In the genomic region with DNA sequence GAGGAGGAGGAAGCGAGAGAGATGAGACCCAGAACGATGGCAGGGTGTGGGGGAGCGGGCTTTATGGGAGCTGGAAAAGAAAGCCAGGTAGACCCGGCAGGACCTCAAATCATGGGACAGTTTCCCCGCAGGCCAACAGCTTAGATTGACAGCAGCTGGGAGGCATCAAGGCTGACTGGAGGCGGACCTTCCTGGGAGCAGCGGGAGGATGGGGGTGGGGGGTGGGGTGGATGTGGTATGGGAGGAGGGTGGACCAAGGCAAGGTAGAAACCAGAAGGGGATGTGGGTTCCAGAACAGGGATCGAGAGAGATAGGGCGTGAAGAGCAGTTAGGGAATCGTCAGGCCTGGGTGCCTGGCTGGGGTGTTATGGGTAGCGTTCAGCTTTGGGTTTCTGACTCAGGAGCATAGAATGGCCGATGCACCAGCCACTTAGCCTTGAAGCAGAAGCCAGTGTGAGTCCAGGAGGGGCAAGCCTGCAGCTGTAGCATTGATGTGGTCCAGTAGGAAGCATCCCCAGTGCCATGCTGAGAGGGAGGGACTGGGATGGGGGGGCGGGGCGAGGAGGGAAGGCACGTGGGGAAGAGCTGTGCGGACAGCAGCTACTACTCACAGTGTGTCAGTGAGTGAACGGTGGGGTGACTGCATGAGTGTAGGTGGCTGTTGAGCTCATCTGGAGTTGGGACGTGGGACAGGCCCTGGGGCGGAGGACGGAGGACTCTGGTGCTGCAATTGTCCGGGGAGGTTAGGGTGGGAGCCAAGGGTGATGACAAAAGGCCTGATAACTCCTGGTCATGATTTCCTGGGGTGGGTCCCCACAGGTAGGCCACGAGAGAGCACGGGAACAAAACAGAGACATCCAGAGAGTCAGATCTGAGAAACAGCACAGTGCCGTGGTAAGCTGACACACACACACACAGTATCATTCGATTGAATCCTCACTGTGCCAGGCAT, we compare ENCODE assay signal across 14 mouse cellular contexts.
DNase-seq lines count a peak whose midpoint lies in the region; ATAC-seq and TF ChIP-seq lines count a peak whose summit lies in the region.
"Had no signal": no experiment of that assay in that cellular context is flagged by ENCODE, and none has a peak within 500 bp of the region (broad histone marks: within the 10 kb centered on the region; RNA-seq: fewer than 3 reads in every experiment).

No protein-coding gene starts in this region.

- peaks cover 27% of the 10 kb centered on the region for H3K4me1 ChIP-seq in forebrain, embryonic 12.5 days
- peaks cover 13% of the 10 kb centered on the region; the same call in 1 of the 2 replicates for H3K4me1 ChIP-seq in forebrain, postnatal 0 days (ENCODE audit: insufficient read depth)
- peaks cover 18% of the 10 kb centered on the region for H3K4me1 ChIP-seq in midbrain, embryonic 12.5 days

- no peak for TF ChIP-seq CTCF in forebrain, postnatal 0 days (IDR thresholded peaks at IDR 0.05; ENCODE audit: low read depth)
- no peak for TF ChIP-seq CTCF in brain, embryonic 14.5 days (IDR thresholded peaks at IDR 0.05; ENCODE audit: borderline replicate concordance, extremely low read depth, insufficient read depth, insufficient read length)

- peak overlapping the region; percentile 17; the same call in 1 of the 2 replicates for H3K4me2 ChIP-seq in forebrain, embryonic 12.5 days
- H3K4me2 ChIP-seq in forebrain, postnatal 0 days (ENCODE audit: low read depth) = no peak overlapping the region
- H3K4me2 ChIP-seq in midbrain, embryonic 12.5 days (replicated peaks) = peak overlapping the region; percentile 11; the same call in 1 of the 2 replicates
- H3K4me2 ChIP-seq: embryonic facial prominence, embryonic 15.5 days had no signal

- H3K36me3 ChIP-seq in forebrain, embryonic 12.5 days (replicated peaks) = no peaks in the 10 kb centered on the region
- no peaks in the 10 kb centered on the region for H3K36me3 ChIP-seq in forebrain, postnatal 0 days (ENCODE audit: insufficient read depth)
- no peaks in the 10 kb centered on the region for H3K36me3 ChIP-seq in midbrain, embryonic 12.5 days
- H3K36me3 ChIP-seq: embryonic facial prominence, embryonic 15.5 days; limb, embryonic 13.5 days had no signal

- no peak for DNase-seq in forebrain, postnatal 0 days
- DNase-seq in kidney, postnatal 4 days = peak; percentile 54 to 56
- no peak for DNase-seq in kidney, postnatal 14 days
- peak; percentile 26 for DNase-seq in brain, embryonic 14.5 days (ENCODE audit: low read depth)
- DNase-seq in layer of hippocampus, postnatal 25 days (ENCODE audit: extremely low spot score in 1 of 2, low spot score in 1 of 2) = no peak
- no peak for DNase-seq in frontal cortex, postnatal 10 days (ENCODE audit: low spot score in 2 of 2)
- DNase-seq: gastrocnemius, postnatal 14 days; lung, postnatal 14 days had no signal

- WGBS in forebrain, embryonic 12.5 days = 39% methylated on average over 25 of the region's 25 CpGs
- WGBS in forebrain, postnatal 0 days = 48% methylated on average over 25 of the region's 25 CpGs
- WGBS in midbrain, embryonic 12.5 days = 30% methylated on average over 25 of the region's 25 CpGs

- H3K9ac ChIP-seq in forebrain, embryonic 12.5 days = no peak overlapping the region; the same call in 1 of the 2 replicates
- no peak overlapping the region for H3K9ac ChIP-seq in forebrain, postnatal 0 days
- 0 out of 2 replicates have a peak overlapping the region, but pooled peaks have one; percentile 15 for H3K9ac ChIP-seq in midbrain, embryonic 12.5 days (replicated peaks)
- H3K9ac ChIP-seq: embryonic facial prominence, embryonic 15.5 days; limb, embryonic 13.5 days had no signal

- H3K9me3 ChIP-seq in forebrain, embryonic 12.5 days = no peaks in the 10 kb centered on the region
- no peaks in the 10 kb centered on the region for H3K9me3 ChIP-seq in forebrain, postnatal 0 days (ENCODE audit: low read length)
- no peaks in the 10 kb centered on the region for H3K9me3 ChIP-seq in midbrain, embryonic 12.5 days
- H3K9me3 ChIP-seq: embryonic facial prominence, embryonic 15.5 days; limb, embryonic 13.5 days had no signal

- peaks cover 15% of the 10 kb centered on the region for H3K27me3 ChIP-seq in forebrain, embryonic 12.5 days
- H3K27me3 ChIP-seq in forebrain, postnatal 0 days (ENCODE audit: insufficient read depth, low read length) = no peaks in the 10 kb centered on the region
- 0 out of 2 replicates have a peak, but pooled peaks cover 3% of the 10 kb centered on the region for H3K27me3 ChIP-seq in midbrain, embryonic 12.5 days

- no peak overlapping the region for H3K4me3 ChIP-seq in forebrain, embryonic 12.5 days (replicated peaks)
- H3K4me3 ChIP-seq in forebrain, postnatal 0 days (ENCODE audit: low read depth, low read length) = no peak overlapping the region
- no peak overlapping the region for H3K4me3 ChIP-seq in midbrain, embryonic 12.5 days
- H3K4me3 ChIP-seq: embryonic facial prominence, embryonic 15.5 days; layer of hippocampus, adult 2 months; limb, embryonic 13.5 days had no signal

- H3K27ac ChIP-seq in forebrain, embryonic 12.5 days = 0 out of 2 replicates have a peak overlapping the region, but pooled peaks have one; percentile 13
- no peak overlapping the region for H3K27ac ChIP-seq in forebrain, postnatal 0 days (ENCODE audit: low read depth, low read length)
- no peak overlapping the region for H3K27ac ChIP-seq in midbrain, embryonic 12.5 days (replicated peaks)
- H3K27ac ChIP-seq: embryonic facial prominence, embryonic 15.5 days; limb, embryonic 13.5 days had no signal

- TF ChIP-seq POLR2A in brain, embryonic 14.5 days (IDR thresholded peaks at IDR 0.05; ENCODE audit: borderline replicate concordance, extremely low read depth, insufficient read depth, insufficient read length, poor library complexity, severe bottlenecking) = no peak

- ATAC-seq in forebrain, embryonic 12.5 days (ENCODE audit: low FRiP score) = peak; percentile 35; the same call in 1 of the 2 replicates
- no peak for ATAC-seq in forebrain, postnatal 0 days
- ATAC-seq in midbrain, embryonic 12.5 days (ENCODE audit: low FRiP score, low read depth) = 0 out of 2 replicates have a peak, but pooled peaks have one; percentile 19
- ATAC-seq: CD4-positive, CD25-positive, alpha-beta regulatory T cell, adult 4 months had no signal

Comparison
In these comparisons a context has a peak if more than half of its experiments do, and no peak if none do; other contexts are left out.
1. DNase-seq: peak in kidney, postnatal 4 days (2 of 2) and brain, embryonic 14.5 days (single experiment); none in forebrain, postnatal 0 days (single experiment), kidney, postnatal 14 days (single experiment), layer of hippocampus, postnatal 25 days (0 of 2) and frontal cortex, postnatal 10 days (0 of 2).